Mouse (Mus musculus) liver, adult 2 months (tissue): Measurements from ENCODE around the gene Hspa1b. TPM values are rescaled to one million over a fixed set of nuclear protein-coding genes. Genes with fewer than 3 reads are reported as not detected.

Source experiments
- DNase-seq: peaks from one replicate; pipeline ENCODE4 v3.0.0-alpha.2; 2011; ENCODE audit warnings: low read depth, low spot score; ENCODE audit errors: extremely low read depth
- H3K27ac ChIP-seq: fragments of 200-500 bp; replicated peaks from 2 replicates; pipeline ENCODE4 v1.5.1; 2012; ENCODE audit warnings: low read depth, mild to moderate bottlenecking, control low read depth, inconsistent platforms, low read length; ENCODE audit not compliant: insufficient read depth
- H3K27me3 ChIP-seq: fragments of 200-500 bp; 2 replicates; pipeline ENCODE4 v1.6.1; 2012; ENCODE audit warnings: mild to moderate bottlenecking, moderate library complexity, low read length, inconsistent platforms; ENCODE audit not compliant: control insufficient read depth, insufficient read depth
- H3K36me3 ChIP-seq: fragments of 200-500 bp; 2 replicates; pipeline ENCODE4 v1.6.1; 2012; ENCODE audit warnings: low read length, inconsistent platforms; ENCODE audit not compliant: control insufficient read depth, insufficient read depth
- H3K4me1 ChIP-seq: fragments of 200-500 bp; 2 replicates; pipeline ENCODE4 v1.6.1; 2011; ENCODE audit warnings: low read length; ENCODE audit not compliant: control insufficient read depth, insufficient read depth
- H3K4me3 ChIP-seq: fragments of 200-500 bp; 2 replicates; pipeline ENCODE4 v1.5.1; 2011; ENCODE audit warnings: low read depth, mild to moderate bottlenecking, control low read depth, low read length, moderate library complexity; ENCODE audit not compliant: insufficient read depth
- H3K79me2 ChIP-seq: fragments of 200-500 bp; 2 replicates; pipeline ENCODE4 v1.6.1; 2012; ENCODE audit warnings: inconsistent platforms, mild to moderate bottlenecking, low read length, moderate library complexity; ENCODE audit not compliant: control insufficient read depth, insufficient read depth
- H3K9ac ChIP-seq: fragments of 200-500 bp; 2 replicates; pipeline ENCODE4 v1.6.1; 2012; ENCODE audit warnings: low read depth, mild to moderate bottlenecking, control low read depth, inconsistent platforms, low read length
- CTCF ChIP-seq: fragments of 200-500 bp; IDR thresholded peaks from 2 replicates; pipeline ENCODE4 v1.5.1; 2011; ENCODE audit warnings: low read depth, low read length, control low read depth
- POLR2A ChIP-seq: fragments of 200-500 bp; IDR thresholded peaks from 2 replicates; pipeline ENCODE4 v1.6.1; 2011; ENCODE audit warnings: low read length, control low read depth; ENCODE audit not compliant: insufficient read depth; ENCODE audit errors: extremely low read depth
- WGBS: fragments of 180-500 bp; shearing (Covaris S2); methylation state at CpG from one replicate; pipeline ENCODE4 v1.1.7; 2018; 5-methylcytosine and 5-hydroxymethylcytosine counted together
- polyA plus RNA-seq: library from polyadenylated mRNA; depleted of rRNA; stranded (reverse); fragments of >200 nt; gene quantifications from 2 replicates; pipeline ENCODE4 v1.2.3, GENCODE M21; 2012; rRNA removed
- total RNA-seq: library from RNA; depleted of rRNA; stranded (reverse); fragments of >200 nt; gene quantifications from 2 replicates; pipeline ENCODE4 v1.2.3, GENCODE M21; 2014; rRNA removed

Gene Hspa1b
- total and polyA plus RNA-seq, 2 experiments = 3.6 to 10.0 TPM

DNA sequence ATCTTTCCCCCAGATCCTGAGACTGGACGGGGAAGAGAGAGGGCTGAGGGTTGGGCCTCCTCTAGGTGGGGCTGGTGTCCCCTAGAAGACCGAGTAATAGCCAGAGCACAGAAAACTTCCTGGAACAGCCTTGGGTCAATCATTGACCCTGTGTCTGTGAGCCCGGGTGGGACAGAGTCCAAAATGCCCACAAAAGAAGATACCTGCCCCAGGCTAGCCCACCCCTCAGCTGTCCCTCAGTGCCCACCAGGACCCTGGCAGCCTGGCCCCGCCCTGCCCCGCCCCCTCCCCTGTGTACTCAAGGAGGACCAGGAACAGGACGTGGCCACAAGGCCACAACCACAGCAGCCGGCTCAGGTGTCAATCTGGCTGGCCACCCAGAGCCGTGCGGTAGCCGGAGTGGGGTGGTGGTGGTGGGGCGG lies 43.6 kb downstream of the Hspa1b start:
- Histone ChIP-seq H3K4me3 (no peak overlapping the region), H3K79me2 (no peaks in the 10 kb centered on the region), H3K27me3 (no peaks in the 10 kb centered on the region), H3K4me1 (no peaks in the 10 kb centered on the region), H3K9ac (no peak overlapping the region), H3K27ac (no peak overlapping the region), H3K36me3 (peaks cover 6% of the 10 kb centered on the region; the same call in 1 of the 2 replicates)
- WGBS = 16% methylated on average over 11 of the region's 11 CpGs
- TF ChIP-seq POLR2A = no peak
- peak; percentile 67 for TF ChIP-seq CTCF
- DNase-seq = no peak

DNA sequence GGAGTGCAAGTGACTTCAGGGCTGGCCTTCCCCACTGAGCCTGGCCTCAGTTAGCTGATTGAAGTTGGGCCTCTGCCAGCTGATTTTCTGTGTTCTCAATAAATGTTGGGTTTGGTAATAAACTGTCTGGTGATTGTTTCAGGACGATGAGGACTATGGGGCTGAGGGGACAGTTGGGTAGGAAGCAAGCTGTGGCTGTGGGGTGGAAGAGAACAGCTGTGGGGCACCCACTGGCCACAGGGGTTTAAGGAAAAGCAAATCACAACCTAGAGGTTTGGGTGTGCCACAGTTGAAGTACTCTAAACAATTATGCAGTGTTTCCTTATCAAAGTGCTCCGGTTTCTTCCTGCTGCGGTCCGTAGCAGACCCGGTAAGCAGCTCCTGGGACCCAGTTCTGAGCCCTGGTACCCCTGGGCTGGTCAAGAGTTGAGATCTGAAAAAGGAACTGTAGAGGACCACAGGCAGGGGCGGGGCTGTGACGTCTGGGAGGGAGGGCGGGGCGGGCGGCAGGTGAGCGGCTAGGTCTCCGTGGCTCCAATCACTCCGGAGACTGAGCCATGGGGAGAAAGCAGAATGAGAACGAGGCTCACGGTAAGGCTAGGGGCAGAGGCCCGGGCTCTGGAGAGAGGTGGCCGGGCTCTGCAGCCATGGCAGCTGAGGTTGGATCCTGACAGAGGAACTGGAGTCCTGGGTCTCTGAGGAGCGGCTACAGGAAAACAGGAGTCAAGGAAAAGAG lies 44.9 kb downstream of the Hspa1b start, which contains the start of gene Slc44a4:
TSS of gene Slc44a4 (plus strand) at position 537 of the 736 bp plus-strand sequence.
- no peak for DNase-seq
- Histone ChIP-seq H3K4me3 (no peak within 1 kb of the TSS), H3K36me3 (peaks cover 9% of the 10 kb centered on the region; the same call in 1 of the 2 replicates), H3K27ac (no peak within 1 kb of the TSS), H3K9ac (no peak within 1 kb of the TSS), H3K79me2 (no peaks in the 10 kb centered on the region), H3K4me1 (no peaks in the 10 kb centered on the region), H3K27me3 (no peaks in the 10 kb centered on the region)
- 56% methylated on average over 18 of the region's 18 CpGs for WGBS
- TF ChIP-seq POLR2A (no peak), CTCF (no peak)

DNA sequence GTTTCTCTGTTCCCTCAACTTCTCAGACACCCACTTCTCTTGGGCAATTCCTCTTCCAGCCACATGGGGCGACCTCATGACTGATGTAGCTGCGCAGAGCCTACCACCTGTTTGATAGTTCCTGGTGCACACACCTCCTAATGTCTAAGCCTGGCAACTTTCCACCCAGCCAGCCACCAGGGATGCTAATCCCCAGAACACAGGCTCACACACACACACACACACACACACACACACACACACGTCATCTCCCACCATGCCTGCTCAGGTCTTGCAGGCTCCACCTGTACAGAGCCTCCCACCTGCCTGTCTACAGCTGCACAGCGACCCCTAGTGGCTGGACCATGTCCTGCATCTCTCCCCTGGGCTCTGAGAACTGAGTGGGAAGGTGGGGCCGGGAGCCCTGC lies 47.1 kb downstream of the Hspa1b start:
- no peaks in the 10 kb centered on the region for H3K4me1 ChIP-seq
- peaks cover 19% of the 10 kb centered on the region; the same call in 1 of the 2 replicates for H3K36me3 ChIP-seq
- peak; percentile 50 for DNase-seq
- H3K79me2 ChIP-seq = no peaks in the 10 kb centered on the region
- no peak overlapping the region for H3K9ac ChIP-seq
- TF ChIP-seq POLR2A = no peak
- peak; percentile 97 for TF ChIP-seq CTCF
- 33% methylated on average over 5 of the region's 5 CpGs for WGBS
- no peak overlapping the region for H3K27ac ChIP-seq
- H3K4me3 ChIP-seq = no peak overlapping the region
- H3K27me3 ChIP-seq = no peaks in the 10 kb centered on the region

DNA sequence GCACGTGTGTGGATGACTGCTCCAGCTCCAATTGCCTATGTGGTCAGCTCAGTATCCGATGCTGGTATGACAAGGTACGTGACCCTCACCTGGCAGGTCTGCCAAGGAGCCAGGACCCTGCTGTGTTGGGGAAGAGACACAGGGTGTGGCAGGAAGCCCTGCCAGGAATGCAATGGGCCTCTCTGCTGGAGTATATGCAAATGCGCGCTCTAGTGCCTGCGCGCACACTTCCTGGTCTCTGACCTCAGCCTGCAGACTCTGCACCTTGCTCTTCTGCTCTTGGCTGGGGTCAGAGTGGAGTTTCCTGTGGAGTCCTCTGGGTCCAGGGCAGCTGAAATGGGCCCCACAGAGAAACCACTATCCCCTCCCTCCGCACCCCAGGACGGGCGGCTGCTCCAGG lies 48.1 kb downstream of the Hspa1b start:
- Histone ChIP-seq H3K4me3 (no peak overlapping the region), H3K79me2 (no peaks in the 10 kb centered on the region), H3K9ac (no peak overlapping the region), H3K27ac (no peak overlapping the region), H3K4me1 (no peaks in the 10 kb centered on the region), H3K36me3 (peaks cover 24% of the 10 kb centered on the region; the same call in 1 of the 2 replicates), H3K27me3 (no peaks in the 10 kb centered on the region)
- 65% methylated on average over 10 of the region's 10 CpGs for WGBS
- peak; percentile 52 for DNase-seq
- no peak for TF ChIP-seq POLR2A
- TF ChIP-seq CTCF = no peak

Other genes with a start within 250 kb of the Hspa1b start
Only the 30 nearest of the 42 such genes appear.
- 0.18 and 12.8 TPM in 2 replicates for gene Cyp21a1, start 154.7 kb downstream of the Hspa1b start, total RNA-seq
- 0.10 TPM in 1 of 2 replicates, not detected in the other for gene Cyp21a1, start 154.7 kb downstream of the Hspa1b start, polyA plus RNA-seq
- gene Stk19, start 122.3 kb downstream of the Hspa1b start, total RNA-seq = 7.6 and 7.9 TPM in 2 replicates
- 16.6 and 19.8 TPM in 2 replicates for gene Stk19, start 122.3 kb downstream of the Hspa1b start, polyA plus RNA-seq
- 9.7 and 12.8 TPM in 2 replicates for gene Dxo, start 122.2 kb downstream of the Hspa1b start, total RNA-seq
- 26.3 and 36.6 TPM in 2 replicates for gene Dxo, start 122.2 kb downstream of the Hspa1b start, polyA plus RNA-seq
- gene Skiv2l, start 109.0 kb downstream of the Hspa1b start, total RNA-seq = 32.0 and 39.4 TPM in 2 replicates
- 51.1 and 61.7 TPM in 2 replicates for gene Skiv2l, start 109.0 kb downstream of the Hspa1b start, polyA plus RNA-seq
- gene Nelfe, start 108.8 kb downstream of the Hspa1b start, total RNA-seq = 21.9 and 22.0 TPM in 2 replicates
- 14.9 and 17.1 TPM in 2 replicates for gene Nelfe, start 108.8 kb downstream of the Hspa1b start, polyA plus RNA-seq
- gene Cfb, start 96.7 kb downstream of the Hspa1b start, total RNA-seq = 1,474 and 1,577 TPM in 2 replicates
- 709 and 764 TPM in 2 replicates for gene Cfb, start 96.7 kb downstream of the Hspa1b start, polyA plus RNA-seq
- 1.8 and 3.2 TPM in 2 replicates for gene Zbtb12, start 79.8 kb downstream of the Hspa1b start, total RNA-seq
- 3.3 and 4.6 TPM in 2 replicates for gene Zbtb12, start 79.8 kb downstream of the Hspa1b start, polyA plus RNA-seq
- gene Gm20547, start 77.2 kb downstream of the Hspa1b start, total RNA-seq = 1.1 TPM in 1 of 2 replicates, not detected in the other
- gene Gm20547, start 77.2 kb downstream of the Hspa1b start, polyA plus RNA-seq = 0.09 TPM in 1 of 2 replicates, not detected in the other
- 101 and 113 TPM in 2 replicates for gene C2, start 61.0 kb downstream of the Hspa1b start, total RNA-seq
- 65.1 and 82.1 TPM in 2 replicates for gene C2, start 61.0 kb downstream of the Hspa1b start, polyA plus RNA-seq
- gene Ehmt2, start 60.8 kb downstream of the Hspa1b start, total RNA-seq = 45.2 and 54.6 TPM in 2 replicates
- 81.8 and 103 TPM in 2 replicates for gene Ehmt2, start 60.8 kb downstream of the Hspa1b start, polyA plus RNA-seq
- 0.13 and 0.18 TPM in 2 replicates for gene Slc44a4, start 44.8 kb downstream of the Hspa1b start, total RNA-seq
- 0.34 and 0.35 TPM in 2 replicates for gene Slc44a4, start 44.8 kb downstream of the Hspa1b start, polyA plus RNA-seq
- gene Neu1, start 28.0 kb downstream of the Hspa1b start, total RNA-seq = 27.6 and 36.8 TPM in 2 replicates
- 52.5 and 62.5 TPM in 2 replicates for gene Neu1, start 28.0 kb downstream of the Hspa1b start, polyA plus RNA-seq
- gene Gm20481, start 10.7 kb upstream of the Hspa1b start, total RNA-seq = not detected in 2 replicates
- gene Gm20481, start 10.7 kb upstream of the Hspa1b start, polyA plus RNA-seq = not detected in 2 replicates
- 0.18 and 0.60 TPM in 2 replicates for gene Hspa1a, start 12.9 kb upstream of the Hspa1b start, total RNA-seq
- 0.45 TPM in 2 replicates for gene Hspa1a, start 12.9 kb upstream of the Hspa1b start, polyA plus RNA-seq
- gene Hspa1l, start 13.5 kb upstream of the Hspa1b start, total RNA-seq = 0.18 TPM in 1 of 2 replicates, not detected in the other
- 0.05 TPM in 1 of 2 replicates, not detected in the other for gene Hspa1l, start 13.5 kb upstream of the Hspa1b start, polyA plus RNA-seq
- 7.9 and 11.1 TPM in 2 replicates for gene Lsm2, start 22.6 kb upstream of the Hspa1b start, total RNA-seq
- 55.1 and 63.0 TPM in 2 replicates for gene Lsm2, start 22.6 kb upstream of the Hspa1b start, polyA plus RNA-seq
- 11.8 and 27.5 TPM in 2 replicates for gene Vars, start 41.7 kb upstream of the Hspa1b start, total RNA-seq
- gene Vars, start 41.7 kb upstream of the Hspa1b start, polyA plus RNA-seq = 39.8 and 52.7 TPM in 2 replicates
- gene Vwa7, start 57.3 kb upstream of the Hspa1b start, total RNA-seq = 0.07 and 0.09 TPM in 2 replicates
- gene Vwa7, start 57.3 kb upstream of the Hspa1b start, polyA plus RNA-seq = 0.16 and 0.27 TPM in 2 replicates
- 0.54 TPM in 1 of 2 replicates, not detected in the other for gene Sapcd1, start 68.8 kb upstream of the Hspa1b start, total RNA-seq
- gene Sapcd1, start 68.8 kb upstream of the Hspa1b start, polyA plus RNA-seq = 0.66 TPM in 1 of 2 replicates, not detected in the other
- gene Msh5, start 87.5 kb upstream of the Hspa1b start, total RNA-seq = 1.0 and 2.0 TPM in 2 replicates
- 1.1 and 3.9 TPM in 2 replicates for gene Msh5, start 87.5 kb upstream of the Hspa1b start, polyA plus RNA-seq
- 15.9 and 20.3 TPM in 2 replicates for gene Clic1, start 90.7 kb upstream of the Hspa1b start, total RNA-seq
- gene Clic1, start 90.7 kb upstream of the Hspa1b start, polyA plus RNA-seq = 12.2 and 16.8 TPM in 2 replicates
- gene Ddah2, start 99.8 kb upstream of the Hspa1b start, total RNA-seq = 3.0 and 3.6 TPM in 2 replicates
- gene Ddah2, start 99.8 kb upstream of the Hspa1b start, polyA plus RNA-seq = 3.8 and 3.9 TPM in 2 replicates
- not detected in 2 replicates for gene Ly6g6c, start 106.2 kb upstream of the Hspa1b start, total RNA-seq
- not detected in 2 replicates for gene Ly6g6c, start 106.2 kb upstream of the Hspa1b start, polyA plus RNA-seq
- 0.18 TPM in 1 of 2 replicates, not detected in the other for gene Mpig6b, start 106.9 kb upstream of the Hspa1b start, total RNA-seq
- gene Mpig6b, start 106.9 kb upstream of the Hspa1b start, polyA plus RNA-seq = 0.06 TPM in 1 of 2 replicates, not detected in the other
- gene Ly6g6e, start 117.7 kb upstream of the Hspa1b start, total RNA-seq = 0.37 TPM in 1 of 2 replicates, not detected in the other
- 0.33 and 0.35 TPM in 2 replicates for gene Ly6g6e, start 117.7 kb upstream of the Hspa1b start, polyA plus RNA-seq
- 0.47 TPM in 1 of 2 replicates, not detected in the other for gene Ly6g6d, start 118.8 kb upstream of the Hspa1b start, total RNA-seq
- gene Ly6g6d, start 118.8 kb upstream of the Hspa1b start, polyA plus RNA-seq = 0.24 and 0.67 TPM in 2 replicates
- not detected in 2 replicates for gene Ly6g6f, start 126.4 kb upstream of the Hspa1b start, total RNA-seq
- gene Ly6g6f, start 126.4 kb upstream of the Hspa1b start, polyA plus RNA-seq = 0.07 TPM in 2 replicates
- 62.2 and 63.3 TPM in 2 replicates for gene Abhd16a, start 130.0 kb upstream of the Hspa1b start, total RNA-seq
- gene Abhd16a, start 130.0 kb upstream of the Hspa1b start, polyA plus RNA-seq = 78.4 and 83.0 TPM in 2 replicates
- not detected in 2 replicates for gene Ly6g5c, start 149.0 kb upstream of the Hspa1b start, total RNA-seq
- gene Ly6g5c, start 149.0 kb upstream of the Hspa1b start, polyA plus RNA-seq = not detected in 2 replicates
- 0.40 and 0.46 TPM in 2 replicates for gene Ly6g5b, start 156.2 kb upstream of the Hspa1b start, total RNA-seq
- gene Ly6g5b, start 156.2 kb upstream of the Hspa1b start, polyA plus RNA-seq = 0.26 and 0.62 TPM in 2 replicates